ENCODE assay signal across 7 mouse cellular contexts in genomic region chr14:101869145-101869544, GRCm38 (mm10).
DNase-seq lines count a peak whose midpoint lies in the region; ATAC-seq and TF ChIP-seq lines count a peak whose summit lies in the region.

No protein-coding gene starts in this region.

- H3K9ac ChIP-seq in embryonic facial prominence, embryonic 15.5 days: no peak overlapping the region
- peak overlapping the region; percentile 48 for H3K9ac ChIP-seq in heart, embryonic 16.5 days (ENCODE audit: low read length)
- H3K9ac ChIP-seq in midbrain, postnatal 0 days (replicated peaks; ENCODE audit: low read length, poor library complexity, severe bottlenecking): no peak overlapping the region

- 0 out of 2 replicates have a peak, but pooled peaks have one; percentile 16 for ATAC-seq in embryonic facial prominence, embryonic 15.5 days (ENCODE audit: insufficient number of reproducible peaks, low FRiP score, low TSS enrichment, low read depth)
- ATAC-seq in heart, embryonic 16.5 days (replicated peaks; ENCODE audit: extremely low read depth, insufficient read depth, low FRiP score): no peak
- no peak for ATAC-seq in midbrain, postnatal 0 days (ENCODE audit: low FRiP score)

- DNase-seq in Muller cell, postnatal 12 days (ENCODE audit: inconsistent ontology term): peak; percentile 25
- DNase-seq in lung, postnatal 10 days: peak; percentile 72
- no peak for DNase-seq in midbrain, postnatal 0 days (ENCODE audit: low spot score)
- no peak for DNase-seq in spleen, postnatal 10 days (ENCODE audit: low spot score in 2 of 2)
- no peak for DNase-seq in cerebellum, postnatal 25 days

- no peaks in the 10 kb centered on the region for H3K27me3 ChIP-seq in embryonic facial prominence, embryonic 15.5 days
- no peaks in the 10 kb centered on the region for H3K27me3 ChIP-seq in heart, embryonic 16.5 days (ENCODE audit: control insufficient read depth, insufficient read depth, low read length)
- H3K27me3 ChIP-seq in midbrain, postnatal 0 days (ENCODE audit: insufficient read depth, low read length): no peaks in the 10 kb centered on the region

- no peaks in the 10 kb centered on the region for H3K9me3 ChIP-seq in embryonic facial prominence, embryonic 15.5 days (replicated peaks)
- no peaks in the 10 kb centered on the region for H3K9me3 ChIP-seq in heart, embryonic 16.5 days (replicated peaks; ENCODE audit: control insufficient read depth, low read length)
- H3K9me3 ChIP-seq in midbrain, postnatal 0 days (ENCODE audit: low read length): no peaks in the 10 kb centered on the region

- 0 out of 2 replicates have a peak overlapping the region, but pooled peaks have one; percentile 48 for H3K27ac ChIP-seq in embryonic facial prominence, embryonic 15.5 days (replicated peaks)
- peak overlapping the region; percentile 72 for H3K27ac ChIP-seq in heart, embryonic 16.5 days (ENCODE audit: low read length)
- H3K27ac ChIP-seq in midbrain, postnatal 0 days (ENCODE audit: low read depth, low read length): no peak overlapping the region

- no peak overlapping the region for H3K4me3 ChIP-seq in embryonic facial prominence, embryonic 15.5 days (replicated peaks)
- H3K4me3 ChIP-seq in heart, embryonic 16.5 days (ENCODE audit: low read length): no peak overlapping the region
- no peak overlapping the region for H3K4me3 ChIP-seq in midbrain, postnatal 0 days (ENCODE audit: low read depth, low read length)

- peaks cover 21% of the 10 kb centered on the region for H3K4me1 ChIP-seq in embryonic facial prominence, embryonic 15.5 days
- H3K4me1 ChIP-seq in heart, embryonic 16.5 days (ENCODE audit: control insufficient read depth, insufficient read depth, low read length): peaks cover 61% of the 10 kb centered on the region
- H3K4me1 ChIP-seq in midbrain, postnatal 0 days (ENCODE audit: insufficient read depth, low read length): no peaks in the 10 kb centered on the region

- 47% methylated on average over 6 of the region's 6 CpGs for WGBS in embryonic facial prominence, embryonic 15.5 days
- WGBS in heart, embryonic 16.5 days: 36% methylated on average over 6 of the region's 6 CpGs
- WGBS in midbrain, postnatal 0 days: 82% methylated on average over 6 of the region's 6 CpGs

- H3K4me2 ChIP-seq in embryonic facial prominence, embryonic 15.5 days (replicated peaks): no peak overlapping the region
- H3K4me2 ChIP-seq in heart, embryonic 16.5 days (ENCODE audit: low read depth, low read length): peak overlapping the region; percentile 14; the same call in 1 of the 2 replicates
- H3K4me2 ChIP-seq in midbrain, postnatal 0 days (ENCODE audit: low read depth, low read length, poor library complexity, severe bottlenecking): no peak overlapping the region

- TF ChIP-seq CTCF in midbrain, postnatal 0 days (IDR thresholded peaks at IDR 0.05): no peak

- no peaks in the 10 kb centered on the region for H3K36me3 ChIP-seq in embryonic facial prominence, embryonic 15.5 days
- no peaks in the 10 kb centered on the region for H3K36me3 ChIP-seq in heart, embryonic 16.5 days (ENCODE audit: control insufficient read depth, insufficient read depth)
- no peaks in the 10 kb centered on the region for H3K36me3 ChIP-seq in midbrain, postnatal 0 days (ENCODE audit: insufficient read depth, low read length)

Comparison
In these comparisons a context has a peak if more than half of its experiments do, and no peak if none do; other contexts are left out.
1. DNase-seq: peak in Muller cell, postnatal 12 days (single experiment) and lung, postnatal 10 days (single experiment); none in midbrain, postnatal 0 days (single experiment), spleen, postnatal 10 days (0 of 2) and cerebellum, postnatal 25 days (0 of 2).